Comparison of ENCODE assay signal across 21 mouse cellular contexts in the genomic region with DNA sequence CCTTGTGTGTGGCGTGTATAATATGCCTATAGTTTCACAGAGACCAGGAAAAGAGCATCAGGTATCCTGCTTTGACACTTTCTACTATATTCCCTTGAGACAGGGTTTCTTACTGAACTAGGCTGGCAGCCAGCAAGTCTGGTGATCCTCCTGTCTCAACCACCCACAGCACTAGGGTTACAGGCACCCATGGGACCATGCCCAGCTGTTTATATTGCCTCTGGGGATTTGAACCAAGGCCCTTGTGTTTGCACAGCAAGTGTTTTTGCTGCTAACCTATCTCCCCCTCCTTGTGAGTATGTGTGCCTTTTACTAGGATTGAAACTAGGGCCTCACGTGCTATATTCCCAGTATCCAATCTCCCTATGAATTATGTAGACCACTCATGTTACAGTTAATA. TPM values are rescaled to one million over a fixed set of nuclear protein-coding genes. Genes with fewer than 3 reads are reported as not detected.
"Had no signal": no experiment of that assay in that cellular context is flagged by ENCODE, and none has a peak within 500 bp of the region (broad histone marks: within the 10 kb centered on the region; RNA-seq: fewer than 3 reads in every experiment).

No protein-coding gene starts in this region.

- H3K27ac ChIP-seq: limb, embryonic 15.5 days; liver, embryonic 13.5 days; midbrain, embryonic 13.5 days; neural tube, embryonic 12.5 days had no signal

- H3K4me1 ChIP-seq: limb, embryonic 15.5 days; midbrain, embryonic 13.5 days; neural tube, embryonic 12.5 days had no signal

- DNase-seq: kidney, adult 8-10 months; kidney, postnatal 25 days; layer of hippocampus, adult 9-11 months; layer of hippocampus, postnatal 36 days; liver, embryonic 13.5 days; lung, adult 18-20 months; retina, postnatal 1 day; right cerebral cortex, postnatal 4 days; thymus, postnatal 36 days had no signal

- H3K9me3 ChIP-seq: limb, embryonic 15.5 days; liver, embryonic 13.5 days; midbrain, embryonic 13.5 days; neural tube, embryonic 12.5 days had no signal

- H3K4me2 ChIP-seq: limb, embryonic 15.5 days; liver, embryonic 13.5 days; midbrain, embryonic 13.5 days; neural tube, embryonic 12.5 days had no signal

- H3K9ac ChIP-seq: limb, embryonic 15.5 days; liver, embryonic 13.5 days; midbrain, embryonic 13.5 days; neural tube, embryonic 12.5 days had no signal

- H3K27me3 ChIP-seq: limb, embryonic 15.5 days; liver, embryonic 13.5 days; midbrain, embryonic 13.5 days; neural tube, embryonic 12.5 days had no signal

- ATAC-seq: intestine, postnatal 0 days; midbrain, embryonic 13.5 days had no signal

- H3K4me3 ChIP-seq: limb, embryonic 15.5 days; liver, embryonic 13.5 days; midbrain, embryonic 13.5 days; myocyte; neural tube, embryonic 12.5 days had no signal

RNA-seq across cellular contexts. Expression of a gene that starts 24.3 kb away (rescaled TPM):
- total RNA-seq: megakaryocyte-erythroid progenitor cell, adult 5-6 weeks had no signal

RNA-seq across cellular contexts. Expression of a gene that starts 56.9 kb away (rescaled TPM):
- total RNA-seq: layer of hippocampus, postnatal 36 days; left cerebral cortex, adult 8-10 months; left cerebral cortex, postnatal 25 days; megakaryocyte-erythroid progenitor cell, adult 5-6 weeks had no signal
- polyA plus RNA-seq: kidney, embryonic 16.5 days; limb, embryonic 11.5 days; limb, embryonic 15.5 days; liver, embryonic 13.5 days; lung, embryonic 16.5 days; midbrain, embryonic 13.5 days; myocyte; neural tube, embryonic 12.5 days; stomach, embryonic 16.5 days had no signal
